Mouse (Mus musculus): ENCODE measurements around the gene Mapk11. TPM values are rescaled to one million over a fixed set of nuclear protein-coding genes. Genes with fewer than 3 reads are reported as not detected.
A peak's percentile ranks its signal among the peaks of the same experiment; 100 is the strongest.

Gene Mapk11
- total and polyA plus RNA-seq, 2 experiments from 2014 or later, result 1.0 to 2.6 TPM

- 41% methylated on average over 4 of the region's 4 CpGs for WGBS
- no peaks in the 10 kb centered on the region for H3K27me3 ChIP-seq (ENCODE audit: control insufficient read depth, insufficient read depth, low read length)
- no peak overlapping the region for H3K9ac ChIP-seq (replicated peaks; ENCODE audit: low read depth, low read length)
- H3K9me3 ChIP-seq (replicated peaks; ENCODE audit: control insufficient read depth, low read length), result no peaks in the 10 kb centered on the region
- DNase-seq (ENCODE audit: low spot score) (no peak), ATAC-seq (ENCODE audit: insufficient read depth, low read depth) (no peak)
- peak overlapping the region; percentile 96 for H3K27ac ChIP-seq (ENCODE audit: low read depth)
- TF ChIP-seq EP300 (IDR thresholded peaks at IDR 0.05; ENCODE audit: low read depth) (no peak), CTCF (IDR thresholded peaks at IDR 0.05; ENCODE audit: low read depth) (no peak)
- no peak overlapping the region for H3K4me3 ChIP-seq (ENCODE audit: low read depth, low read length)
- no peaks in the 10 kb centered on the region for H3K36me3 ChIP-seq (replicated peaks; ENCODE audit: control insufficient read depth, insufficient read depth, low read length)
- H3K4me2 ChIP-seq (ENCODE audit: low read depth, low read length), result peak overlapping the region; percentile 92
- H3K4me1 ChIP-seq (ENCODE audit: control insufficient read depth, insufficient read depth), result peaks cover 83% of the 10 kb centered on the region
Measured at GRCm38 (mm10) chr15:89177576-89178259, 28.3 kb upstream of the Mapk11 start.

GRCm38 (mm10) chr15:89177121-89177520 is 27.7 kb upstream of the Mapk11 start:
- no peaks in the 10 kb centered on the region for H3K9me3 ChIP-seq (replicated peaks; ENCODE audit: control insufficient read depth, low read length)
- H3K4me1 ChIP-seq (ENCODE audit: control insufficient read depth, insufficient read depth), result peaks cover 83% of the 10 kb centered on the region
- TF ChIP-seq CTCF (IDR thresholded peaks at IDR 0.05; ENCODE audit: low read depth), result no peak
- no peak for TF ChIP-seq EP300 (IDR thresholded peaks at IDR 0.05; ENCODE audit: low read depth)
- no peak overlapping the region for H3K4me3 ChIP-seq (ENCODE audit: low read depth, low read length)
- 3% methylated on average over 5 of the region's 5 CpGs for WGBS
- DNase-seq (ENCODE audit: low spot score) (peak; percentile 75), ATAC-seq (ENCODE audit: insufficient read depth, low read depth) (peak; percentile 28)
- H3K36me3 ChIP-seq (replicated peaks; ENCODE audit: control insufficient read depth, insufficient read depth, low read length), result no peaks in the 10 kb centered on the region
- peak overlapping the region; percentile 92 for H3K4me2 ChIP-seq (ENCODE audit: low read depth, low read length)
- H3K27me3 ChIP-seq (ENCODE audit: control insufficient read depth, insufficient read depth, low read length), result no peaks in the 10 kb centered on the region
- H3K27ac ChIP-seq (ENCODE audit: low read depth), result peak overlapping the region; percentile 96
- no peak overlapping the region for H3K9ac ChIP-seq (replicated peaks; ENCODE audit: low read depth, low read length)

DNA sequence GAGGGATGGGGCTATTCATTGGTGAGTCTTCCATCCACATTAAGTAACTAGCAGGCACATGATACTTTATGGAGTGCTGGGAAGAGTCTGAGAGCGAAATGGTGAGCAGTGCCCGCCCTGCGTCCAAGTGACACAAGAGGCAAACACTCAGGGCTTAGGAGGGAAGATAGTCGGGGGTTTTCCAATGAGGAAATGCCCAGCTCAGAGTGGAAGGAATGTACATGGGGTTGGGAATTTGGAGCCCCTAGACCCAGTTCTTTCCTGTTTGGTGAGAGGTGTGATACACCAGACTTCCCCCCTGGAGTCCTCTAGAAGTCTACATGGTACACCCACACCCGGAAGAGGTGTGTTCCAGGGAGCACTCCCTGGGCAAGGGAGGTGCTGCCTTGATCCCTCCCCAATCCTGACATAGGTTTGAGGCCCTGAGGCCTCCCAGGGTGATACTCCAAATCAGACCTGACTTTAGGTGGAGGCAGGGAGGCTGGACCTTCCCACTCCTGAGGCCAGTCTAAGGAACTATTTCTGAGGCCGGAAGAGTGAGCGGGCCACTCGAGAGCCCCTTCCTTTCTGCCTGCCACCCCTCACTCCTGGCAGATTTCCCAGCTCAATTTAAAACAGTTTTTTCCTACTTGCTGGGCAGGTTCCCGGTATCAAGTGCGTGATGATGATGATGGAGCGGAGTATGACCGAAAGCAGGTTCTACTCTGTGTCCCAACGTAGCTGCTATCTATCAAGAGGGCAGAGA is 26.2 kb upstream of the Mapk11 start:
- H3K4me3 ChIP-seq (ENCODE audit: low read depth, low read length), result no peak overlapping the region
- no peak for DNase-seq (ENCODE audit: low spot score)
- no peak overlapping the region for H3K9ac ChIP-seq (replicated peaks; ENCODE audit: low read depth, low read length)
- WGBS, result 59% methylated on average over 13 of the region's 13 CpGs
- TF ChIP-seq CTCF (IDR thresholded peaks at IDR 0.05; ENCODE audit: low read depth) (no peak), EP300 (IDR thresholded peaks at IDR 0.05; ENCODE audit: low read depth) (no peak)
- no peaks in the 10 kb centered on the region for H3K36me3 ChIP-seq (replicated peaks; ENCODE audit: control insufficient read depth, insufficient read depth, low read length)
- no peaks in the 10 kb centered on the region for H3K27me3 ChIP-seq (ENCODE audit: control insufficient read depth, insufficient read depth, low read length)
- no peak overlapping the region for H3K4me2 ChIP-seq (ENCODE audit: low read depth, low read length)
- no peak for ATAC-seq (ENCODE audit: insufficient read depth, low read depth)
- no peak overlapping the region for H3K27ac ChIP-seq (ENCODE audit: low read depth)
- no peaks in the 10 kb centered on the region for H3K9me3 ChIP-seq (replicated peaks; ENCODE audit: control insufficient read depth, low read length)
- peaks cover 77% of the 10 kb centered on the region for H3K4me1 ChIP-seq (ENCODE audit: control insufficient read depth, insufficient read depth)

DNA sequence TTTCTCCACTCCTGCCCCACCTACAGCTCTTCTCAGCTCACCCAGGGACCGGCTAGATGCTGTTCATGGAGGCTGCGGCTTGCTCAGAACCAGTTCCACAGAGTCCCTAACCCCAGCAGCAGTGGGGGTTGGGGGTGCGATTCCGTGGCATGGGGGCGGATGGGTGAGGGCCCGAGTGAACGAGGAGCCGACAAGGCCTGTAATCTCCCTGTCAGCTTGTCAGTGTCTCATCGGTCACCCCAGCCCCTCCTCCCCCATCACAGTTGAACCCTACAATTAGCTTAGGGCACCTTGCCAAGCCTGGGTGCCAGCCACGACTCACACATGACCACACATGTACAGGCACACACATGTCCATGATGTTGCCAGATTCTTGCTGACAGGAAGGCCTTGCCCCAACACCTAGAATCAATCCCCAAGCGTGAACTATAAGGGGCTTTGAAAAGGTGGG is 25.5 kb upstream of the Mapk11 start:
- Histone ChIP-seq H3K4me1 (ENCODE audit: control insufficient read depth, insufficient read depth) (peaks cover 84% of the 10 kb centered on the region), H3K27me3 (ENCODE audit: control insufficient read depth, insufficient read depth, low read length) (no peaks in the 10 kb centered on the region), H3K36me3 (replicated peaks; ENCODE audit: control insufficient read depth, insufficient read depth, low read length) (no peaks in the 10 kb centered on the region), H3K27ac (ENCODE audit: low read depth) (no peak overlapping the region), H3K9me3 (replicated peaks; ENCODE audit: control insufficient read depth, low read length) (no peaks in the 10 kb centered on the region), H3K4me3 (ENCODE audit: low read depth, low read length) (no peak overlapping the region), H3K4me2 (ENCODE audit: low read depth, low read length) (no peak overlapping the region), H3K9ac (replicated peaks; ENCODE audit: low read depth, low read length) (0 out of 2 replicates have a peak overlapping the region, but pooled peaks have one; percentile 38)
- no peak for ATAC-seq (ENCODE audit: insufficient read depth, low read depth)
- TF ChIP-seq CTCF (IDR thresholded peaks at IDR 0.05; ENCODE audit: low read depth) (no peak), EP300 (IDR thresholded peaks at IDR 0.05; ENCODE audit: low read depth) (no peak)
- no peak for DNase-seq (ENCODE audit: low spot score)
- WGBS, result 52% methylated on average over 11 of the region's 11 CpGs

DNA sequence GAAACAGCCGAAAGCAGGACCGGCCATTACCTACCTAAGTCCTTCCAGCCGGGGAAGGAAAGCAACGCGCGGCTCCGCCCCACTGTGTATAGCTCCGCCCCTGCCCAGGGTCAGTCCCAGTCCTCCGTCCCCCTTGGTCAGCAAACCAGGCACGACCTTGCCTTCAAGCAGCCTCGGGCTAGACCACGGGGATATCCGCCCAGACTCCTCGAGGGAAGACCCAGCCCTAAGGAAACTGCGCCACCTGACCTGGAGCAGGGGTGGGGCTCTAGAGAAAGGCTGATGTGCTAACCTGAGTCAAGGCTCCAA is 24.4 kb upstream of the Mapk11 start:
- TF ChIP-seq EP300 (IDR thresholded peaks at IDR 0.05; ENCODE audit: low read depth) (no peak), CTCF (IDR thresholded peaks at IDR 0.05; ENCODE audit: low read depth) (no peak)
- peaks cover 89% of the 10 kb centered on the region for H3K4me1 ChIP-seq (ENCODE audit: control insufficient read depth, insufficient read depth)
- H3K4me2 ChIP-seq (ENCODE audit: low read depth, low read length), result peak overlapping the region; percentile 93
- peak overlapping the region; percentile 62 for H3K4me3 ChIP-seq (ENCODE audit: low read depth, low read length)
- 4% methylated on average over 15 of the region's 15 CpGs for WGBS
- H3K9me3 ChIP-seq (replicated peaks; ENCODE audit: control insufficient read depth, low read length), result no peaks in the 10 kb centered on the region
- peak overlapping the region; percentile 64 for H3K9ac ChIP-seq (replicated peaks; ENCODE audit: low read depth, low read length)
- H3K27me3 ChIP-seq (ENCODE audit: control insufficient read depth, insufficient read depth, low read length), result no peaks in the 10 kb centered on the region
- no peak for ATAC-seq (ENCODE audit: insufficient read depth, low read depth)
- H3K27ac ChIP-seq (ENCODE audit: low read depth), result 0 out of 2 replicates have a peak overlapping the region, but pooled peaks have one; percentile 65
- no peak for DNase-seq (ENCODE audit: low spot score)
- H3K36me3 ChIP-seq (replicated peaks; ENCODE audit: control insufficient read depth, insufficient read depth, low read length), result no peaks in the 10 kb centered on the region

Measured in heart, postnatal 0 days (tissue).